Mouse (Mus musculus): ENCODE measurements at regions not wholly inside any gene's neighbourhood (a gene's known extent, or its start where the extent isn't known, plus 50 kb on each side); places are given as distances from the start of the nearest gene placed in this dataset.

- no peaks in the 10 kb centered on the region for H3K27me3 ChIP-seq (ENCODE audit: control insufficient read depth)
- H3K36me3 ChIP-seq (ENCODE audit: control insufficient read depth) = no peaks in the 10 kb centered on the region
- no peaks in the 10 kb centered on the region for H3K4me1 ChIP-seq (ENCODE audit: control insufficient read depth)
- H3K9me3 ChIP-seq (ENCODE audit: control insufficient read depth, low read length) = peaks cover 2% of the 10 kb centered on the region; the same call in 1 of the 2 replicates
- H3K4me3 ChIP-seq (replicated peaks) = no peak overlapping the region
- TF ChIP-seq GATA1 (IDR thresholded peaks at IDR 0.05; ENCODE audit: low read length) = no peak
- TF ChIP-seq TAL1 (IDR thresholded peaks at IDR 0.05; ENCODE audit: low read length) = no peak
These were observed 259.6 kb downstream of the Tcerg1l start for GRCm38 (mm10) chr7:138137934-138138333.

GRCm38 (mm10) chr7:138139766-138140165 lies 257.8 kb downstream of the Tcerg1l start:
- Histone ChIP-seq H3K9me3 (ENCODE audit: control insufficient read depth, low read length) (no peaks in the 10 kb centered on the region; the same call in 1 of the 2 replicates), H3K27me3 (ENCODE audit: control insufficient read depth) (no peaks in the 10 kb centered on the region), H3K4me1 (ENCODE audit: control insufficient read depth) (no peaks in the 10 kb centered on the region), H3K4me3 (replicated peaks) (no peak overlapping the region), H3K36me3 (ENCODE audit: control insufficient read depth) (no peaks in the 10 kb centered on the region)
- TF ChIP-seq GATA1 (IDR thresholded peaks at IDR 0.05; ENCODE audit: low read length) = no peak
- no peak for TF ChIP-seq TAL1 (IDR thresholded peaks at IDR 0.05; ENCODE audit: low read length)

- TF ChIP-seq TAL1 (IDR thresholded peaks at IDR 0.05; ENCODE audit: low read length) (no peak), GATA1 (IDR thresholded peaks at IDR 0.05; ENCODE audit: low read length) (no peak)
- H3K27me3 ChIP-seq (ENCODE audit: control insufficient read depth) = no peaks in the 10 kb centered on the region
- H3K4me3 ChIP-seq (replicated peaks) = no peak overlapping the region
- H3K36me3 ChIP-seq (ENCODE audit: control insufficient read depth) = no peaks in the 10 kb centered on the region
- no peaks in the 10 kb centered on the region for H3K4me1 ChIP-seq (ENCODE audit: control insufficient read depth)
- H3K9me3 ChIP-seq (ENCODE audit: control insufficient read depth, low read length) = peaks cover 4% of the 10 kb centered on the region; the same call in 1 of the 2 replicates
These were observed 248.0 kb downstream of the Tcerg1l start for GRCm38 (mm10) chr7:138149496-138149895.

- H3K36me3 ChIP-seq (ENCODE audit: control insufficient read depth) = no peaks in the 10 kb centered on the region
- no peak for TF ChIP-seq GATA1 (IDR thresholded peaks at IDR 0.05; ENCODE audit: low read length)
- no peak for TF ChIP-seq TAL1 (IDR thresholded peaks at IDR 0.05; ENCODE audit: low read length)
- no peaks in the 10 kb centered on the region for H3K27me3 ChIP-seq (ENCODE audit: control insufficient read depth)
- no peak overlapping the region for H3K4me3 ChIP-seq (replicated peaks)
- no peaks in the 10 kb centered on the region for H3K4me1 ChIP-seq (ENCODE audit: control insufficient read depth)
- H3K9me3 ChIP-seq (ENCODE audit: control insufficient read depth, low read length) = no peaks in the 10 kb centered on the region
These were observed 243.9 kb downstream of the Tcerg1l start for GRCm38 (mm10) chr7:138153455-138154167.
